Mouse (Mus musculus) urinary bladder, postnatal 14 days (tissue): ENCODE measurements around the gene Pikfyve.
A peak's percentile ranks its signal among the peaks of the same experiment; 100 is the strongest.

Experiments
- DNase-seq: peaks from one replicate; pipeline ENCODE4 v3.0.0; 2021; ENCODE audit warnings: low spot score

Gene Pikfyve

GRCm38 (mm10) chr1:65186287-65187073 is at the start of gene Pikfyve, which contains the start of gene Idh1:
Gene Pikfyve (plus strand): TSS chr1:65186683.
Gene Idh1 (minus strand): TSS chr1:65186500.
- peak; percentile 96 for DNase-seq

- no peak for DNase-seq
Observed at GRCm38 (mm10) chr1:65137560-65137959, 48.9 kb upstream of the Pikfyve start.

- DNase-seq: no peak
Observed at GRCm38 (mm10) chr1:65144783-65145182, 41.7 kb upstream of the Pikfyve start.

GRCm38 (mm10) chr1:65146601-65147000 is 39.9 kb upstream of the Pikfyve start:
- no peak for DNase-seq

GRCm38 (mm10) chr1:65147326-65147725 is 39.2 kb upstream of the Pikfyve start:
- DNase-seq: no peak

GRCm38 (mm10) chr1:65147971-65148370 is 38.5 kb upstream of the Pikfyve start:
- DNase-seq: no peak

- DNase-seq: peak; percentile 44
Observed at GRCm38 (mm10) chr1:65154814-65155213, 31.7 kb upstream of the Pikfyve start.

GRCm38 (mm10) chr1:65156111-65156510 is 30.4 kb upstream of the Pikfyve start:
- no peak for DNase-seq

GRCm38 (mm10) chr1:65162210-65162609 is 24.3 kb upstream of the Pikfyve start:
- no peak for DNase-seq

- no peak for DNase-seq
Observed at GRCm38 (mm10) chr1:65167496-65167895, 19.0 kb upstream of the Pikfyve start.

GRCm38 (mm10) chr1:65169536-65169935 is 16.9 kb upstream of the Pikfyve start:
- DNase-seq: no peak

- DNase-seq: no peak
Observed at GRCm38 (mm10) chr1:65169947-65170346, 16.5 kb upstream of the Pikfyve start.

- no peak for DNase-seq
Observed at GRCm38 (mm10) chr1:65171579-65171978, 14.9 kb upstream of the Pikfyve start.

GRCm38 (mm10) chr1:65173716-65174115 is 12.8 kb upstream of the Pikfyve start:
- DNase-seq: no peak

- DNase-seq: no peak
Observed at GRCm38 (mm10) chr1:65176171-65176570, 10.3 kb upstream of the Pikfyve start.

- no peak for DNase-seq
Observed at GRCm38 (mm10) chr1:65176912-65177311, 9.6 kb upstream of the Pikfyve start.

- DNase-seq: no peak
Observed at GRCm38 (mm10) chr1:65177452-65177851, 9.0 kb upstream of the Pikfyve start.

- DNase-seq: peak; percentile 96
Observed at GRCm38 (mm10) chr1:65178126-65178901, 8.2 kb upstream of the Pikfyve start.

- DNase-seq: peak; percentile 99
Observed at GRCm38 (mm10) chr1:65178902-65179432, 7.5 kb upstream of the Pikfyve start.

- DNase-seq: peak; percentile 74
Observed at GRCm38 (mm10) chr1:65179634-65180249, 6.7 kb upstream of the Pikfyve start.

GRCm38 (mm10) chr1:65181459-65181858 is 5.0 kb upstream of the Pikfyve start:
- no peak for DNase-seq

- no peak for DNase-seq
Observed at GRCm38 (mm10) chr1:65183994-65184393, 2.5 kb upstream of the Pikfyve start.
